Mouse (Mus musculus): ENCODE measurements around the gene Thoc7. TPM values are rescaled to one million over a fixed set of nuclear protein-coding genes. Genes with fewer than 3 reads are reported as not detected.

Thoc7 gene
- polyA plus RNA-seq (2014; fragmentation: Nextera tagmentation; extraction: Ambion mirVana) = 193 and 204 TPM in 2 replicates

- 2% methylated on average over 42 of the region's 56 CpGs for WGBS
These were observed at the start of gene Thoc7, which contains the start of gene Atxn7 for GRCm38 (mm10) chr14:13961401-13962112. Thoc7 (minus strand) TSS chr14:13961852. Atxn7 (plus strand) TSS chr14:13961440.

GRCm38 (mm10) chr14:14009712-14010111 is 48.1 kb upstream of the Thoc7 start:
- 54% methylated on average over 6 of the region's 6 CpGs for WGBS
- Histone ChIP-seq H3K4me3 (ENCODE audit: low read depth, low read length) (no peak overlapping the region), H3K4me1 (ENCODE audit: insufficient read depth) (peaks cover 3% of the 10 kb centered on the region; the same call in 1 of the 2 replicates), H3K27ac (ENCODE audit: low read depth) (no peak overlapping the region), H3K9ac (no peak overlapping the region), H3K9me3 (ENCODE audit: low read depth, low read length) (no peaks in the 10 kb centered on the region), H3K27me3 (ENCODE audit: insufficient read depth, low read length) (no peaks in the 10 kb centered on the region), H3K36me3 (ENCODE audit: insufficient read depth) (no peaks in the 10 kb centered on the region), H3K4me2 (no peak overlapping the region)
- no peak for ATAC-seq (ENCODE audit: insufficient read depth)
- no peak for TF ChIP-seq CTCF (IDR thresholded peaks at IDR 0.05; ENCODE audit: low read depth)
- DNase-seq = no peak

More at GRCm38 (mm10) chr14:13961401-13962112, at the start of gene Thoc7, which contains the start of gene Atxn7:
- no peaks in the 10 kb centered on the region for H3K9me3 ChIP-seq (ENCODE audit: low read depth, low read length)
- peak; percentile 63 for ATAC-seq (ENCODE audit: insufficient read depth)
- H3K27ac ChIP-seq (ENCODE audit: low read depth) = peak within 1 kb of the TSS; percentile 91
- TF ChIP-seq CTCF (IDR thresholded peaks at IDR 0.05; ENCODE audit: low read depth) = no peak
- H3K4me2 ChIP-seq = peak within 1 kb of the TSS; percentile 55
- H3K9ac ChIP-seq = peak within 1 kb of the TSS; percentile 99
- H3K36me3 ChIP-seq (ENCODE audit: insufficient read depth) = 0 out of 2 replicates have a peak, but pooled peaks cover 2% of the 10 kb centered on the region
- H3K27me3 ChIP-seq (ENCODE audit: insufficient read depth, low read length) = no peaks in the 10 kb centered on the region
- H3K4me1 ChIP-seq (ENCODE audit: insufficient read depth) = no peaks in the 10 kb centered on the region
- DNase-seq = peak; percentile 59
- H3K4me3 ChIP-seq (ENCODE audit: low read depth, low read length) = peak within 1 kb of the TSS; percentile 85

- no peaks in the 10 kb centered on the region for H3K27me3 ChIP-seq (ENCODE audit: insufficient read depth, low read length)
- H3K4me1 ChIP-seq (ENCODE audit: insufficient read depth) = no peaks in the 10 kb centered on the region
- ATAC-seq (ENCODE audit: insufficient read depth) = no peak
- H3K36me3 ChIP-seq (ENCODE audit: insufficient read depth) = no peaks in the 10 kb centered on the region
- H3K9me3 ChIP-seq (ENCODE audit: low read depth, low read length) = no peaks in the 10 kb centered on the region
- no peak for DNase-seq
- 93% methylated on average over 7 of the region's 7 CpGs for WGBS
- no peak for TF ChIP-seq CTCF (IDR thresholded peaks at IDR 0.05; ENCODE audit: low read depth)
- H3K27ac ChIP-seq (ENCODE audit: low read depth) = no peak overlapping the region
- H3K9ac ChIP-seq = no peak overlapping the region
- no peak overlapping the region for H3K4me3 ChIP-seq (ENCODE audit: low read depth, low read length)
- no peak overlapping the region for H3K4me2 ChIP-seq
These were observed 41.1 kb upstream of the Thoc7 start for GRCm38 (mm10) chr14:14002771-14003170.

DNA sequence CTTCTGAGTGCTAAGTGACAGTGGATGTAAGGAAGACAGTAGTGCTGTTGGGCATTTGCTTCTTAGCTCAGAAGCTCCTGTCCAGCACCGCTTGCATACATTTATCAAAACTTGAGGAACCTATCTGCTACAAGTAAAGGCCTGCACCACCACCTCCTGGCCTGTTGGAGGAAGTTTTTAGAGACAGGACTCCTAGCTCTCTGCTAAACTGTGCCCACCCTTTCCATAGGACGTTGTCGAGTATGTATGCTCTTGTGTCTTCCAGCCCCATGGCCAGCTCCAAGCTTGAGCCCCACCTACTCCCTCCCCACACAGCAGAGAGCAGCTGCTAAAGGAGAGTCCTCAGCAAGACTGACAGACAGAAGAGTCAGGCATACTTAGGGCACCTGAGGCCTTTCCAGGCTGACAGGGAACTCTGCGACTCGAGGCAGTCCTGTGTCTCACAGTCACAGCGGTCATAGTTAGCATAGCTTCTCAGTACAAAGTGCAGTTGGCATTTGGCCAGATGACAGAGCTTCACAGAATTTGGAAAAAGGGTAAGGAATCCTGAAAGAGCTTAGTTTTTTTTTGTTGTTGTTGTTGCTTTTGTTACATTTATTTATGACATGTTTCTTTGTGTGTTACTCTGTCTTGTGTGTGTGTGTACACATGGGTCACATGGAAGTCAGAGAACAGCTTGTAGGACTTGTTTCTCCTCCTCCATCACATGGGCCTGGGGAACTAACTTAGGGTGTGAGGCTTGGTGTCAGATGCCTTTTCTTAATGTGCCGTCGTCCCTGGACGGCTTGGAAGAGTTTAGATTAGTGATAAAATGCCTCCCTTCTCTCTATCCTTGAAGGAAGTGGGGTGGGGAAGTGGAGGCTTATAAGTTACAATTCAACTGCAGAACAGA is 33.8 kb upstream of the Thoc7 start:
- H3K4me2 ChIP-seq = no peak overlapping the region
- no peak overlapping the region for H3K4me3 ChIP-seq (ENCODE audit: low read depth, low read length)
- no peaks in the 10 kb centered on the region for H3K9me3 ChIP-seq (ENCODE audit: low read depth, low read length)
- no peak overlapping the region for H3K9ac ChIP-seq
- H3K27ac ChIP-seq (ENCODE audit: low read depth) = no peak overlapping the region
- DNase-seq (peak; percentile 69), ATAC-seq (ENCODE audit: insufficient read depth) (peak; percentile 65; the same call in 1 of the 2 replicates)
- peak; percentile 26; the same call in 1 of the 2 replicates for TF ChIP-seq CTCF (IDR thresholded peaks at IDR 0.05; ENCODE audit: low read depth)
- H3K27me3 ChIP-seq (ENCODE audit: insufficient read depth, low read length) = no peaks in the 10 kb centered on the region
- H3K36me3 ChIP-seq (ENCODE audit: insufficient read depth) = no peaks in the 10 kb centered on the region
- WGBS = 36% methylated on average over 9 of the region's 9 CpGs
- H3K4me1 ChIP-seq (ENCODE audit: insufficient read depth) = no peaks in the 10 kb centered on the region

- 62% methylated on average over 3 of the region's 3 CpGs for WGBS
- Histone ChIP-seq H3K9me3 (ENCODE audit: low read depth, low read length) (no peaks in the 10 kb centered on the region), H3K27me3 (ENCODE audit: insufficient read depth, low read length) (no peaks in the 10 kb centered on the region), H3K27ac (ENCODE audit: low read depth) (no peak overlapping the region), H3K4me1 (ENCODE audit: insufficient read depth) (no peaks in the 10 kb centered on the region), H3K9ac (no peak overlapping the region), H3K4me3 (ENCODE audit: low read depth, low read length) (no peak overlapping the region), H3K4me2 (no peak overlapping the region), H3K36me3 (ENCODE audit: insufficient read depth) (no peaks in the 10 kb centered on the region)
- DNase-seq (peak; percentile 61), ATAC-seq (ENCODE audit: insufficient read depth) (no peak)
- no peak for TF ChIP-seq CTCF (IDR thresholded peaks at IDR 0.05; ENCODE audit: low read depth)
These were observed 29.1 kb upstream of the Thoc7 start for GRCm38 (mm10) chr14:13990741-13991140.

- Histone ChIP-seq H3K9ac (no peak overlapping the region), H3K4me3 (ENCODE audit: low read depth, low read length) (no peak overlapping the region), H3K27me3 (ENCODE audit: insufficient read depth, low read length) (no peaks in the 10 kb centered on the region), H3K4me1 (ENCODE audit: insufficient read depth) (no peaks in the 10 kb centered on the region), H3K4me2 (no peak overlapping the region), H3K36me3 (ENCODE audit: insufficient read depth) (no peaks in the 10 kb centered on the region), H3K9me3 (ENCODE audit: low read depth, low read length) (no peaks in the 10 kb centered on the region), H3K27ac (ENCODE audit: low read depth) (no peak overlapping the region)
- TF ChIP-seq CTCF (IDR thresholded peaks at IDR 0.05; ENCODE audit: low read depth) = no peak
- ATAC-seq (ENCODE audit: insufficient read depth) (no peak), DNase-seq (no peak)
- 56% methylated on average over 2 of the region's 2 CpGs for WGBS
These were observed 26.7 kb upstream of the Thoc7 start for GRCm38 (mm10) chr14:13988397-13988796.

DNA sequence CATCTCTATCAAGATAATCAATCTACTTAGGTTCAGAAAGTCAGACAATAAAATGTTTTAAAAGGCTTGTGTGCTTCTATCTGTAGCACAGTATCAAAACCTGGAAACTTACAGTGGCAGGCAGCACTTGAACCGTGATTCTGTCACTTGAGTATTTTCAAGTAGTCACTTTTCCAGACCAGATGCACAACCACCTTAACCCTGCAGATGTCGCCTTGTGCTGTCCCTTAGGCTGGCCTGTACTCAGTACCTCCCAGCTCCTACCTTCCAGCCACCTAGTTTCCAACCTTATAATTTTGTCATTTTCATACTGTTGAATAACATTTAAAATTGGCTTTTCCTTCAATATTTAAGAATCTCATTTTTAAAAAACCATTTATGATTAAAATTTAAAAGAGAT is 20.5 kb upstream of the Thoc7 start:
- H3K4me1 ChIP-seq (ENCODE audit: insufficient read depth) = no peaks in the 10 kb centered on the region
- DNase-seq (peak; percentile 10), ATAC-seq (ENCODE audit: insufficient read depth) (no peak)
- no peak overlapping the region for H3K27ac ChIP-seq (ENCODE audit: low read depth)
- H3K9ac ChIP-seq = no peak overlapping the region
- H3K4me3 ChIP-seq (ENCODE audit: low read depth, low read length) = no peak overlapping the region
- H3K9me3 ChIP-seq (ENCODE audit: low read depth, low read length) = no peaks in the 10 kb centered on the region
- H3K4me2 ChIP-seq = no peak overlapping the region
- no peaks in the 10 kb centered on the region for H3K27me3 ChIP-seq (ENCODE audit: insufficient read depth, low read length)
- H3K36me3 ChIP-seq (ENCODE audit: insufficient read depth) = no peaks in the 10 kb centered on the region
- peak; percentile 35 for TF ChIP-seq CTCF (IDR thresholded peaks at IDR 0.05; ENCODE audit: low read depth)
- 54% methylated on average over 2 of the region's 2 CpGs for WGBS
